Mouse (Mus musculus) E14TG2a.4 (cell line): Measurements from ENCODE around the gene Zfhx3.

ENCODE experiments used
- CTCF ChIP-seq: conservative IDR thresholded peaks from 2 replicates; pipeline ENCODE4 v1.5.1; 2014; ENCODE audit warnings: low read length
- NANOG ChIP-seq: IDR thresholded peaks from 2 replicates; pipeline ENCODE4 v1.6.1; 2014; ENCODE audit warnings: borderline replicate concordance, low read length, mixed read lengths
- POU5F1 ChIP-seq: IDR thresholded peaks from 2 replicates; pipeline ENCODE4 v1.6.1; 2014; ENCODE audit warnings: low read length, borderline replicate concordance

DNA sequence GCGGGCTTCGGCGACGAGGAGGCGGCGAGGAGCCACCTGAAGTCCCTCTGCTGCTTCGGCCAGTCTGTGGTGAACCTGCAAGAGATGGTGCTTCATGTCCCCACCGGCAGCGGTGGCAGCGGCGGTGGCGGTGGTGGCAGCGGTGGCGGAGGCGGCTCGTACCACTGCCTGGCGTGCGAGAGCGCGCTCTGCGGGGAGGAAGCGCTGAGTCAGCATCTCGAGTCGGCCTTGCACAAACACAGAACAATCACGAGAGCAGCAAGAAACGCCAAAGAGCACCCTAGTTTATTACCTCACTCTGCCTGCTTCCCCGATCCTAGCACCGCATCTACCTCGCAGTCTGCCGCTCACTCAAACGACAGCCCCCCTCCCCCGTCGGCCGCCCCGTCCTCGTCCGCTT, 1014.0 kb downstream of the Zfhx3 start:
- no peak for TF ChIP-seq CTCF
- TF ChIP-seq NANOG: no peak
- no peak for TF ChIP-seq POU5F1
